Mouse (Mus musculus) lung, adult 2 months (tissue): Measurements from ENCODE around the gene Cphx3. TPM values are rescaled to one million over a fixed set of nuclear protein-coding genes. Genes with fewer than 3 reads are reported as not detected.
"Not testable (repeated sequence)": the region's sequence is repeated elsewhere in the genome, so short reads cannot be mapped to it uniquely, and the experiment has no call there.

Experiments used
- DNase-seq: peaks from one replicate; pipeline ENCODE4 v3.0.0; 2022
- H3K4me1 ChIP-seq: fragments of 200-500 bp; 2 replicates; pipeline ENCODE4 v1.6.1; 2011; ENCODE audit warnings: low read length; ENCODE audit not compliant: control insufficient read depth, insufficient read depth
- H3K4me3 ChIP-seq: fragments of 200-500 bp; replicated peaks from 2 replicates; pipeline ENCODE3; 2011; ENCODE audit warnings: low read depth, mild to moderate bottlenecking, control low read depth, low read length; ENCODE audit errors: extremely low read depth
- WGBS: fragments of 180-500 bp; shearing (Covaris S2); methylation state at CpG from one replicate; pipeline ENCODE4 v1.1.7; 2018; 5-methylcytosine and 5-hydroxymethylcytosine counted together
- polyA plus RNA-seq: library from polyadenylated mRNA; depleted of rRNA; stranded (reverse); fragments of >200 nt; gene quantifications from 2 replicates; pipeline ENCODE4 v1.2.3, GENCODE M21; 2012; rRNA removed

The Cphx3 gene
- polyA plus RNA-seq, 1 experiment, result not detected

DNA sequence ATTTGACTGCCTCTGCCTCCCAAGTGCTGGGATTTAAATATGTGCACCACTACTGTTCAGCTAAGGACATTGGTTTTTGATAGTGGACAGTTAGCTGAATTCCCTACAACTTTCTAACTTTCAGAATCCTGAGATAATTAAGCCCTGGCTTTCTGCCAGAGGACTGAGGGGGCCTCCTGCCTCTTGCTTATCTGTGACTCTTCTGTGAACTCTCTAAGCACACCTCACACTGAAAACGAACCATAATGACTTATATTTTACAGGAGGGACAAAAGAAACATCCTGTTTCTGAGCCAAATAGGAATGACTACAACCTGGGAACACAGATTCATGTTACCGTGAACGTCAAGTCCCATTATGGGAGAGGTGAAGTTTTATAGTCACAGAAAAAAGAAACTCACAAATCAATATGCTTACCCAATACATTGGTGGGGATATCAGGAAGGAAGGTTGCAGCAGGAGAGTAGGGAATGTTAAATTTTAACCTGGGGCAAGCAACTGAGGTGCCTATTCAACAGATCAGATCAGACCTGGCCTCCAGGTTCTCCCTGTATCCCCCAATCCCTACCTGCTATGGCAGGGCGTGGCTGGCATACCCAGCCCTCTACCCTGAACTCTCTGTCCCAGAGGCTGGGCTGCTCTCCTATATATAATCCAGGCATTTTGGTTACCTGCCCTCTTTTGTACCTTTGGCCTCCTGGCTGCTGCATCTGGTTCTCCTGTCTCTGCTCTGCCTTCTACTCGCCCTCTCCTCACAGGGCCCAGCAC is 134.3 kb downstream of the Cphx3 start:
- not testable (repeated sequence) for H3K4me1 ChIP-seq, DNase-seq, H3K4me3 ChIP-seq
- no CpG with 5 or more reads among the region's 5 CpGs for WGBS

GRCm38 (mm10) chr14:26237183-26237582 is 155.1 kb downstream of the Cphx3 start:
- DNase-seq, H3K4me3 ChIP-seq, H3K4me1 ChIP-seq: not testable (repeated sequence)
- WGBS, result no CpG with 5 or more reads among the region's 2 CpGs

DNA sequence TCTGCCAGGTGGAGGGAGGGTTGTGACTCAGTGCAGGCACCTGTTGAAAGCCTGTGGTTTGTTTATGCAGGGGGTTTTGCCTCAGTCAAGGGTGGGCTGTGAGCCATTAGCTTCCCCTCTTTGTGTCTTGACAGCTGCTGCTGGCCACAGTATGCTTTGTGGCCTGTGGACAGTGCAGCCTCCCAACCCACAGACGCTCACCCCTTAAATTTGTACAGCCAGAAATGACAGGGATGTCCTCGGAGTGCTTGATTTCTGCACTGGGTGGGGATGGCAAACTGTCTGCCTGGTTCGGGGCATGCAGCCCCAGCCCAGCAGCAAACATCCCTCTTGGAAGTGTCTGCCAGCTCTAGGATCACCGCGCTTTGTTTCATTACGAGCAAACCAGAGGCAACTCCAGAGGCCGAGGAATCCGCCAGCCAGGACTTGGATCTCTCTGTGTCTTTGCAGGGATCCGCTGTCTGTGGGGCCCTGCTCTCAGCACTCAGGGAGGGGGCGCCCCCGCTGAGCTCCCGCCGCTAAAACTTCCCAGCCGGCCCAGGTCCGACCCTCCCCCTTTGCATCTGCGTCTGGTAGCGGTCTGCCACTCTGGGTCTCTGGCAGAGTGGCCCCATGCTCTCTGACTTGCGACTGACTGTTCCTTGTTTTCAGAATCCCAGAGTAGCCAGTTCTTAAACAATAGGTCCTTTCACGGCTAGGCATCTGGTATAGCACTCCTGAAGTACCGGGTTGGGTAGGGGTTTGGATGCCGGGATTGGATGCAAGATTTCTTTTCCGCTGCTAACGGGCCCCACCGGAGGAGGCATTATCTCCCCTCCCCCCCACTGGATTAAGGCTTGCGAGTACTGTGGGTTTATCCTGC is 175.9 kb downstream of the Cphx3 start, which contains the start of gene Duxbl3:
Gene Duxbl3, plus strand, starts transcription at position 207 of the 862 bp plus-strand sequence.
- not testable (repeated sequence) for H3K4me3 ChIP-seq, DNase-seq, H3K4me1 ChIP-seq
- no CpG with 5 or more reads among the region's 25 CpGs for WGBS

GRCm38 (mm10) chr14:26258729-26259128 is 176.6 kb downstream of the Cphx3 start:
- DNase-seq, H3K4me1 ChIP-seq, H3K4me3 ChIP-seq: not testable (repeated sequence)
- WGBS, result no CpG with 5 or more reads among the region's 6 CpGs

Other genes starting within 250 kb of the Cphx3 start
- gene Anxa11, start 240.1 kb upstream of the Cphx3 start, polyA plus RNA-seq, result 144 and 155 TPM in 2 replicates
- 7.8 and 11.0 TPM in 2 replicates for gene Plac9a, start 179.2 kb upstream of the Cphx3 start, polyA plus RNA-seq
- 3.0 and 5.7 TPM in 2 replicates for gene Tmem254a, start 154.6 kb upstream of the Cphx3 start, polyA plus RNA-seq
- not detected in 2 replicates for gene Cphx1, start 144.0 kb upstream of the Cphx3 start, polyA plus RNA-seq
- gene Duxbl1, start 103.7 kb upstream of the Cphx3 start, polyA plus RNA-seq, result 0.13 and 0.27 TPM in 2 replicates
- 317 and 490 TPM in 2 replicates for gene Gm9780, start 39.6 kb upstream of the Cphx3 start, polyA plus RNA-seq
- gene Tmem254c, start 14.9 kb upstream of the Cphx3 start, polyA plus RNA-seq, result 18.1 and 23.3 TPM in 2 replicates
- gene Cphx2, start 781 bp upstream of the Cphx3 start, polyA plus RNA-seq, result not detected in 2 replicates
- 0.06 and 0.76 TPM in 2 replicates for gene Duxbl2, start 36.1 kb downstream of the Cphx3 start, polyA plus RNA-seq
- gene Plac9b, start 100.2 kb downstream of the Cphx3 start, polyA plus RNA-seq, result 83.1 and 189 TPM in 2 replicates
- gene Tmem254b, start 124.7 kb downstream of the Cphx3 start, polyA plus RNA-seq, result 25.7 and 41.1 TPM in 2 replicates
- gene Duxbl3, start 175.7 kb downstream of the Cphx3 start, polyA plus RNA-seq, result 0.24 and 0.50 TPM in 2 replicates